Mouse (Mus musculus) megakaryocyte, adult 5-6 weeks (primary cell): Measurements from ENCODE around the gene Camsap3. TPM values are rescaled to one million over a fixed set of nuclear protein-coding genes. Genes with fewer than 3 reads are reported as not detected.

Experiments
- ATAC-seq: 2 replicates; pipeline ENCODE4 v1.8.0; 2016; ENCODE audit warnings: mild to moderate bottlenecking, inconsistent platforms; ENCODE audit not compliant: poor library complexity, severe bottlenecking
- total RNA-seq, 2 experiments: library from RNA; stranded (forward) in 1 of 2; stranded (reverse) in 1 of 2; fragments of 153-499, 151-499 nt in 1 of 2; fragments of 221-1000, 200-1000 nt in 1 of 2; gene quantifications; 2 replicates each; pipeline versions ENCODE4 v1.2.3 to v1.2.4; 2015 to 2017

Camsap3 gene
- total RNA-seq, 2 experiments from 2014 or later = 0.45 TPM; not detected in 1

DNA sequence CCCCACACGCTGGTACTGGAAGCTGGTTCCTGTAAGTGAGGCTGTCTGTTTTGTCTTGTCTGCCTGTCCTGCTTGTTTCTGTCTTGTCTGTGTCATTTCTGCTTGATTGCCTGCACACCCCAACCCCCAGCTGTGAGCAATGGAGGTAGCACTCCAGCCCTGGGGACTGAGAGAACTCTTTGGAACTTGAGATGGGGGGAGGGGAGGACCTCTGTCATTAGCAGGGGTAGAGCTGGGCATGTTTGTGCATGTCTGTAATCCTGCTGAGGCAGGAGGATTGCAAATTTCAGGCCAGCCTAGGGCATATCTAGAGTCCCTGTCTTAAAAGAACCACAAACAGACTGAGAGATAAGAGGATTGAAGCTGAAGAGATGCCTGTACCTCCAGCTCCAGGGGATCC is 12.1 kb downstream of the Camsap3 start:
- no peak for ATAC-seq

DNA sequence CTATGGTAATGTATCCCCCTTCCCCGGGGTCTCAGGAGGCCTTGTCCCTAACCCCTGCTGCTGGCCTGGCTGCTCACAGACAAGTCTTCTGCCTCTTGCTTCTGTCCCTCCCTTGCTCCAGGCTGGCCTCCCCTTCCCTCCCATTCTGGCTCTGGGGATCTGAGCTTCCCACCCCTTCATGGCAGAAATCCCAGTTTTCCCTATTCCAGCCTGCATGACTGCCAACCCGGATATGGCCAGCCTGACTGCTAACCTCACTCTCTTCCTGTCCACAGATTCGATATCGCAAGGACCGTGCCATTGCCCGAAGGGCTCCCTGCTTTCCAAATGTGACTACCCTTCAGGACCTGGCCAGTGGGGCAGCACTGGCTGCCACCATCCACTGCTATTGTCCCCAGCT is 13.3 kb downstream of the Camsap3 start:
- no peak for ATAC-seq

DNA sequence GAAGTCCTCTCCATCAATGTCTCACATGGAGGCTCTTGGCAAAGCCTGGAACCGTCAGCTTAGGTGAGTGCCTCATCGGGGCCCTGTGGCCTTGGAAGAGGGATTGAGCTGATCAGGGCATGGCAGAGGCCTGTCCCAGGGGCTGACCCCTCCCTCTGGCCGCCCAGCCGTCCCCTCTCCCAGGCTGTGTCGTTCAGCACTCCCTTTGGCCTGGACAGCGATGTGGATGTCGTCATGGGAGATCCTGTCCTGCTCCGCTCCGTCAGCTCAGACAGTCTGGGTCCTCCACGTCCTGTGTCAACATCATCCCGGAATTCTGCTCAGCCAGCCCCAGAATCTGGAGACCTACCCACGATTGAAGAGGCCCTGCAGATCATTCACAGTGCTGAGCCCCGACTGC is 16.3 kb downstream of the Camsap3 start:
- no peak for ATAC-seq

DNA sequence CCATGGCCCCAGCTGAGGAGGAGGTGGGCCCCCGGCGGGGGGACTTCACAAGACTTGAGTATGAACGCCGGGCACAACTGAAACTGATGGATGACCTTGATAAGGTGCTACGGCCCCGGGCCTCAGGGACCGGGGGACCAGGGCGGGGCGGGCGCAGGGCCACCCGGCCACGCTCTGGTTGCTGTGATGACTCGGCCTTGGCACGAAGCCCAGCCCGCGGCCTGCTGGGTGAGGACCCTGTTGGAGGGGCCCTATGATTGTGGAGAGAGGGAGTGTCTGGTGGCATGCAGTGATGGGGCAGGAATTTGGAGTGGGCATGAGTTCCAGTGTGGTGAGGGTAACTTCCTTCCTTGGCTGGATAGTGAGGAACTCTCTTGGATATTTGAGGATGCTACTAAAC is 19.5 kb downstream of the Camsap3 start:
- ATAC-seq = 0 out of 2 replicates have a peak, but pooled peaks have one; percentile 12

DNA sequence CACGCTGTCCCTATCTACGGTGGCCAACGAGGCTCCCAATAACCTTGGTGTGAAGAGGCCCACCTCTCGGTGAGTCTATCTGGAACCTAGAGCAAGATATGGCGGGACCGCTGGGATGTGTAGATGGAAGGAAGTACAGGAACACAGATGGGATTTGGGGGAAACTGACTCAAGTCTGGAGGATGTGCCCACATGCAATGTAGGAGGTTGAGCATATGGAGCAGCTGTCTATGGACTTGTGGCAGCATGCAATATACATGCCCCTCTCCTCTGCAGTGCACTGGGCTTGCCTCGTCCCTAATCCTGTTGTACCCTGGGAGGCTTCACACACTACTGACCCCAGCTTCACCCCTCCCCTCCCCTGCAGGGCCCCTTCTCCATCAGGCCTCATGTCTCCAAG is 20.7 kb downstream of the Camsap3 start:
- no peak for ATAC-seq

DNA sequence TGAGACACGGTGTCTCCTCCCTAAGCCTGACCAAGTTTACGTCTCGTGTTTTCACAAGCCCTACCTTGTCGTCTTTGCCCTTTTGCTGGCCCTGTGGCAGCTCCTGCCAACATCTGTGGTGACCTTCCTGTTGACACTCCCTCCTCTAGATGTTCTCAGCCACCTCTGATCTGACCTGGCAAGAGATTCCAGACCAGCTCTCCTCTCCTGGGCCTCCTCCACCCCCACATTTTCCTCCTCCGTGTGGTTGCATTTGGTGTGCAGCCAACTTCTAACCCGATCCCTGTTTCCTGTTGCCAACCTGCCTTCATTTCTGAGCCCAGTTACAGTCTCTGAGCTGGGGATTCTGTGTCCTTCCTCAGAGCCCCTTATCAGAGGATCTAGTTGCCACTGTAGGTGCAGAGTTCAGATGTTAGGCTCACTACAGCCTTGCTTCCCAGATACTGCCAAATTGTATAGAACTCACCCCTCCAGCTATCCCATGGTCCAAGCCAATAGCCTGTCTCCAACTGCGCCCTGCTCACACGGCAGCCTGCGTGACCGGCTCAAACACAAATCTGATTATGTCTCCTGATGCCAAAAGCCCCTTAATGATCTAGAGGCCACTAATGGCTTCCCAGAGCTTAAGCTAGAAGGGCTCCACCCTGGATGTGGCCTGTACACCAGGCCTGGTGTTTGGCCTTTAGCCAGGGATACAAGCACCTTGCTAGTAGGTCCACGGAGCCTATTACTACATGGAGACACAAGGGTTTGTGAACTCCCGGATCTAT is 22.1 kb downstream of the Camsap3 start:
- no peak for ATAC-seq

DNA sequence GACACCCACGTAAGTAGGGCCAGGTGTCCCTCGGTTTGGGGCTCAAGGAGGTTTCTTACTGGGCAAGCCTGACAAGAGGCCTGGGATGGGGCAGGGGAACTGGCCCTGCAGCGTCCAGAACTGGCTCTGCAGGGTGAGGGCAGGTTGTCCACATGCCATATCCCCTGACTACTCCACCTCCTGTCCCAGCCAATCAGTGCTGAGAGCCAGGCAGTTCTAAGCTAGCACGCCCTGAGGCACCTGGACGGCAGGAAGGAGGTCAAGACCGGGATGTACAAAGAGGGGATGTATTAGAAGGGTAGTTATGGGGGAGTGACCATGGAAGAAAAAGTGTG is 22.7 kb downstream of the Camsap3 start:
- ATAC-seq = no peak

DNA sequence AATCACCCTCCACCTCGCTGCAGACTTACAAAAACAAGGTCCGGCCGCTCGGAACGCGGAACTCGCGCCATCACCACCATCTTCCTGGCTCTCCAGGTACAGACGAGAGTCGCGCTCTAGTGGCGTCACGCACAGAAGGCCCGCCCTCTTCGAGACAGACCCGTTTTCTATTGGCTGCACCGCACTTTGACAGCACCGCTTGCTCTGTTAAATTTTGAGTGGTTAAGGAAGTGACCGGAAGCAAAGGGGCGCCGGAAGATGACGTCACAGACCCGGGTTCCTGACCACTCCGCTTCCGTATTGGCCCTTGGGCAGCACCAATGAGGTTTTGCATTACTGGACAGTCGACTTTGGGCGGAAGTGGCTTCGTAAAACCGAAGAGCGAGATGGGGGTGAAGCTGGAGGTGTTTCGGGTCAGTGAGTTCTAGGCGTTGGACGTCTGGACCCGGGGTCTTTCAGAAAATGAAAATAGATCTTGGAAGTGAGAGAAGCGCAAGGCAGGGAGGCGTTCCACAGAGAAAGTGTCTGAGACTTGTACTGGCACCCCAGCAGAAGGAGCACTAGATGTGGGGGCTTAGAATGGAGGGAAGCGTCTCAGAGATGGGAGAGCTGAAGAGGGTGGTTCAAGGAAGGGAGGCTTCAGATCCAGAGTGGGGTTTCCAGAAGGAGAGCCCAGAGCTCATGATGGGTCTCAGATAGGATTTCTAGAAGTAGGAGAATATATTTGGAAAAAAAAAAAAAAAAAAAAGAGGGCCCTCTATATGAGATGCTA is 34.3 kb downstream of the Camsap3 start, which contains the start of the genes Xab2 and Pet100:
Gene Xab2, minus strand, starts transcription at position 118 of the 772 bp plus-strand sequence.
Gene Pet100, plus strand, starts transcription at position 350 of the 772 bp plus-strand sequence.
- peak; percentile 97 for ATAC-seq

DNA sequence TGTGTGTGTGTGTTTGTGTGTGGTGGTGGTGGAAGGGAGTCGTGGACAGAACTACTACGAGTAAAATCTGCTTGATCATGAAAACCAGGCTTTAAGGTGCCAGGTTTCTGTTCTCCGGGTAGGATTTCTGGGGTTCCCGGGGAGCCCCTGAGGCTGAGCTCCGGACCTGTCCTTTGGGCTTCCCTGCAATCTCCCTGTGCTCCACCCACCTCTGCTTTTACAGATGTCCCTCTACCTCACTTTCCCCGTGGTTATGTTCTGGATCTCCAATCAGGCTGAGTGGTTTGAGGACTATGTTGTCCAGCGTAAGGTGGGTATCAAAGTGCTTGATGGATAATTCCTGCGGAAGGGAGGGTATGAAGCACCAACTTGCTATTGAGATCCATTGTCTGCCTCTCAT is 35.0 kb downstream of the Camsap3 start:
- no peak for ATAC-seq

DNA sequence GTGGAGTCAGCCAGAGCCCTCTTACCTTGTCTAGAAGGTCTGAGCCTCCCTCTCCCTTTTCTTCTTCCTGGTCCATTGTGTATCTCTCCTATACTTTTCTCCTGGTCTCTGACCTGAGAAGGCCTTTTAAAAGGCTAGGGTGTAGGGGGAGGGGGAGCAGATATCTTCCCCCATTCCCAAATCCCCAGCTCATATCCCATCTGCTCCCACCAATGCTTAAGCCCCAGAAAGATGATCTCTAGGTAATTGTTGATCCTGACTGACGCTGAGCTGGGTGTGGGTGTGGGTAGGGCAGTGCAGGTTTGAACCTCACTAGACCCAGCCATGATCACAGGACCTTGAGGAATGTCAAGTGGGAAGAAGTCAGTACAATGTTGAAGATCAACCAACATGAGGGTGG is 38.4 kb downstream of the Camsap3 start, which contains the start of gene Pcp2:
Gene Pcp2, minus strand, starts transcription at position 101 of the 400 bp plus-strand sequence.
- no peak for ATAC-seq

DNA sequence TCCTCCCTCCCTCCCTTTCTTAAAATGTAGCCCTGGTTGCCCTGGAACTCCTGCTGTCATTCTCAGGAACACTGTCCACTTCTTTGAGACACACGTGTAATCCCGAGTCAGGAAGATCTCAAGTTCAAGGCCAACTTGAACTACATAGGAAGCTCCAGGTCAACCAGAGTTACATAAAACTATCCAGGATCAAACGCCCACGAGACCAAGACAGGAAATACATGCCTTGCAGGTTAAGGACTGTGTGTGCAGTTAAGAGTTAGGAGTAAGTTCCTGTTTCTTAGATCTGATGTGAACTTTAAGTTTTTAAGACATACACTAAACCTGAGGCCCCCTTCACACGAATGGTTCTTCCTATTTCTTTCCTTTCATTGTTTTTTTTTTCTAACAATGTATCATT is 39.9 kb downstream of the Camsap3 start:
- no peak for ATAC-seq

DNA sequence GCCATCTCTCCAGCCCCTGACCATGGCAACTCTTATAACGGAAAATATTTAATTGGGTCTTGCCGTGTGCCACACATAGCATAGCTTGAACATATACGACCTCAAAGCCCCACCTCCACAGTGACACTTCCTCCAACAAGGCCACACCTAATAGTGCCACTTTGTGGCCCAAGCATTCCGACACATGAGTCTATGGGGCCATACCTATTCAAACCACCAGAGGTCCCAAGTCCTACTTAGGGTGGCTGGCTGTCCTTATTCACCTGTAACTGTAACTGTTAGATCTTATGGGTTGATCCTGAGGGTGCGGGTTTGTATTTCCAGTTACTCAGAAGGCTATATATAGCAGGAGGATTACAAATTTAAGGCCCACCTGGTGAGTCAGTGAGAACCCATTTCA is 40.9 kb downstream of the Camsap3 start:
- ATAC-seq = peak; percentile 60

DNA sequence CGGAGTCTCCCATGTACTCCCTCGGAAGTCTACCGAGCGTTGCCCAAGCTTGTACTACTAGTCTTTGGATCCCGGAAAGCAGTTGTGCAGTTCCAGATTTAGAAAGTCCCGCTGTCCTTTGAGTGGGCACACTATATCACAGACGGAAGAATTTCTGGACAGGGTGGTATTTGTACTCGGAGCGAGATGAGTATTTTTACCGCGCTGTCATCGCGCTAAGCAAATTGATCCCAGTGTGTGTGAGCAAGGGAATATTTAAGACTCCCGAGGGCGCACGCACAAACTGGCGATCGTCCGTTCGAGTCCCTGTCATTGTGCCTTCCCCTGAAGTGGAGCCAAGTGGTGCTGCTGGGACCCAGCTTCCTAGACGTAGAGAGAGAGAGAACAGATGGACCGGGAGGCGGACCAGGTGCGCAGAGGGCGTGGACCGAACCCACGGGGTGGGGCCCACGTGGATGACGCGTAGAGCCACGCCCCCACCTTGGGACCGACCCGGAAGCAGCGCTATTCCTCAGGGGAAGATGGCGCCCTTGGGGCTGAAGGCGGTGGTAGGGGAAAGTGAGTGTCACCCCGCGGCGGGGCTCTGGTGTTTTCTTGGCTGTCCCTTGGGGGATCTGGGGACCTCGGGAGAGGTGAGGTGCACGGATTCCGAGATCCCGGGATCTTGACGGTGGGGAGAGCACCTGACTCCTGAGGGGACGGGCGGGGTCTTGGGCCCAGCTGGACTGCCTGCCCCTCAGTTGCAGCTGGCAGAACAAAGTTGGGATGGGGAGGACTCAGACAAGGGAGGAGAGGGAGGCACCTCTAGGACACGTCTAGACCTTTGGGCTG is 43.8 kb downstream of the Camsap3 start, which contains the start of gene Stxbp2:
Gene Stxbp2, plus strand, starts transcription at position 309 of the 831 bp plus-strand sequence.
- ATAC-seq = peak; percentile 96

DNA sequence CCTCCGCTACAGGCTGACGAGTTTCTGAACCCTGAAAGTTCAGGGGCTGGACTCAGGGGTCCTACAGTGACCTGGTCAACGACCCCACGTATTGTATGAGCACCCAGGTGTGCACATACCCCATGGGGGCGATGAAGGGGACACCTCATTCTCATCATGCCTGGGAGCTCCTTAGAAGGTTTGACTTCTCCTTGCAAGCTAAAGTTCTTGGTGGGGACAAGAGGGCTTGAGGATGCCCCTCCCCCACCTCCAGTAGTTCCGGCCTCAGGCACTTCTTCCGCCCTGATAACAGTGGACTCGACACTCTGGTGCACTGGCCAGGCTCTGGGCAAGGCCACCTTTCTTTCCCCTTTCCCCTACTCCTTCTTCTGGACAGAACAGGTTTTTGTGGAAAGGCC is 44.4 kb downstream of the Camsap3 start:
- peak; percentile 55 for ATAC-seq

DNA sequence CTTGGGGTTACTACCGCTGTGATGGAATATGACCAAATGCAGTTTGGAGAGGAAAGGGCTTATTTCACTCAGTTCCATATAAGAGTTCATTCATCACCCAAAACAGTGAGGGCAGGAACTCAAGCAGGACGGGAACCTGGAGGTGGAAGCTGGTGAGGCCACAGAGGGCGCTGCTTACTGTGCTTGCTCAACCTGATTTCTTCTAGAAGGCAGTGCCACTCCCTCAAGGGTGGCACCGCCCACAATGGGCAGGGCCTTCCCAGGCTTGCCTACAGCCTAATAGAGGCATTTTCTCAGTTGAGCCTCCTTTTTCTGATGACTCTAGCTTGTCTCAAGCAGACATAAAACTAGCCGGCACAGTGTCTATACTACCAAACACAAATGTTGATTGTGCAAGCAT is 58.7 kb downstream of the Camsap3 start:
- ATAC-seq = peak; percentile 91

DNA sequence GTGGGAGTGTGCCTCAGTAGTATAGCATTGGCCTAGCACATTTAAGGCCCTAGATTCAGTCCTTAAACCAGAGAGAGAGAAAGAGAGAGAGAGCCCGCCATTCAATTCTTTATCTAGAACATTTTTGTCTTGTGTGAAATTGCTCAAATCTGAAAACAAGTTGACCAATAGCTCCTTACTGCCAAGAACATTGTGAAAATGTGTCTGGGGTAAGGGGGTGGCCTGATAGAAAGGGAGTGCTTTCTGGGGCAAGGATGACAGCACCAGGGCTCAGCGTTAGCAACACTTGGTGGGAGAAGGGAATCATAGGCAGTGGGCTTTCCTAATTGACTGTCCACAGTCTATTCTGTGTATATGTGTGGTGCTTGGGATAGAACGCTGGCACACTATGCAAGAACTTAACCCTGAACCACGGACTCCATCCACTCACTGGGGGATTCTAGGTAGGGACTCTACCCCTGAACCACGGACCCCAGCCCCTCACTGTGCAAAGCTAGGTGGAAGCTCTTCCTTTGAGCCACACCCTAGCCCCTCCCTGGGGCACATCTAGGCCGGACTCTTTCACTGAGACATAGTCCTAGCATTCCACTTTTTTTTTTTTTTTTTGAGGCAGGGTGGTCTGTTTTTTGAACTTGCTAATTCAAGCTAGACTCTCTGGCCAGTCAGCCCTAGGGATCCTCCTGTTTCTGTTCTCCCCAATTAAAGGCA is 59.9 kb downstream of the Camsap3 start:
- ATAC-seq = peak; percentile 4; the same call in 1 of the 2 replicates

DNA sequence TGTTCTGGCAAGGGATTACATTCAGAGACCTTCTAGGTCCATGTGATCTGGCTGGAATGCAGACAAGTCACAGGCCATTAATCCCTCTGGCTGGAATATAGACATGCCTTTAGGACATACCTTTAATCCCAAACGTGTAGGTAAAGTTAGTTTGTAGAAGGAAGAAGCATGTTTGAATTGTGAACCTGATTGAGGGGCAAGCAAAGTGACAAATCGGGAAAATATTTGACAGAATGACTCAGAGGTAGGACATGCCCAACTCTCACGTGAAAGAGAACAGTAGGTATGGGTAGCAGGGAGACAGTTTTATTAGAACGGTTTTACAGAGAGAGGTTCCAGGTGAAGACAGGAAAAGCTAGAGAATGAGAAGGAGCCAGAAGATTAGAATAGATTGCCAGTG is 60.5 kb downstream of the Camsap3 start:
- ATAC-seq = no peak

DNA sequence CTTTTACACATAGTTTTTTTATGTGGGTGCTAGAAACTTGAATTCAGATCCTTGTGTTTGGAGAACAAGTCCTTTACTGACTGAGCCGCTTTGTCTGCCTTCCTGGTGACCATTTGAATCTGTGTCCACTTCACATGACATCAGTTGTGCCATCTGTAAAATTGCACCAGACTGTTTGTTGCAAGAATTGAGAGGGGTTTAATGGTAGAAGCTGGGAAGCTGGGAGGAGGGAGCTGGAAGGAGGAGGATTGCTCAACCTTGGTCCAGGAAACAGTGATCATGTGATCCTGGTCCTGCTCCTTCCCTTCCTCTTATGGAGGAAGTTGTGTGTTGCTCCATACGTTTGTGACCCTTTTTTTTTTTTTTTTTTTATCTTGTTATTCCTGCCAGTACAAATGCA is 61.2 kb downstream of the Camsap3 start:
- ATAC-seq = peak; percentile 62

DNA sequence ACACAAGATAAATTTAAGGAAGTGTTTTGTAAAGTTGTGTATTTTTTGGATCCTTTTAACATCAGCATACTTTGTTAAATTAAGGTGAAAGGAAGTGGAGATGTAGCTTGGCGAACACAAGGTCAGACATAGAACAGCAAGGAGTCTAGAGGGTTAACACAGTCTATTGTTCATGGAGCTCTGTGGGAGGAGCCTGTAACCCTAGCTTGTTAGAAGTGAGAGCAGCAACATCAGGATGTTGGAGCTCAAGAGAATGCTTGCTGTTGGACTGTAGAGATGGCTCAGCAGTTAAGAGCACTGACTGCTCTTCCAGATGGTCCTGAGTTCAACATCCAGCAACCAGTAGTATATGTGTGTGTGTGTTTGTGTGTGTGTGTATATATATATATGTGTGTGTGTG is 61.9 kb downstream of the Camsap3 start:
- peak; percentile 10 for ATAC-seq

DNA sequence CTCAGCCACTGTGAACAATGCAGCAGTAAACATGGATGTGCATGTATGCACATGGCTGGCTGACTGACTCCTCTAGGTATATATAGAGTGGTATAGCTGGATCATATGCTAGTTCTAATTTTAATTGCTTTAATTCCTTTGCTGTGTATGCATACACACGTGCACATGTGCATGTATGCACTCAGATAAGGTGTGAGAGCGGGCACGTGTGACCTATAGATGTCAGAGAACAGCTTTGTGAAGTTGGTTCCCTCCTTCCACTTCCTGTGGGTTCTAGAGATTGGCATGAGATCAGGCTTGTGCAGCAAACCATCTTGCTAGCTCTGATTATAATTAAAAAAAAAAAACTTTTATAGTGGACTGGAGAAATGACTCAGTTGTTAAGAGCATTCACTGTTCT is 65.8 kb downstream of the Camsap3 start:
- no peak for ATAC-seq
